Mouse (Mus musculus) liver, embryonic 14.5 days (tissue): ENCODE measurements around the gene Adamts6. TPM values are rescaled to one million over a fixed set of nuclear protein-coding genes. Genes with fewer than 3 reads are reported as not detected.

ENCODE experiments used
- ATAC-seq: fragments of 200-750 bp; cut with Nextera tagmentation; 2 replicates; pipeline ENCODE4 v1.8.0; 2017; ENCODE audit warnings: moderate number of reproducible peaks, mild to moderate bottlenecking, moderate library complexity; ENCODE audit not compliant: insufficient read depth
- DNase-seq, 3 experiments: peaks; one replicate each; pipeline ENCODE4 v3.0.0-alpha.2; 2012 to 2013; ENCODE audit warnings: low read depth in 3 of 3, low spot score in 3 of 3
- H3K27ac ChIP-seq: fragments of 300-500 bp; sonication (generic); 2 replicates; pipeline ENCODE4 v1.5.1; 2014; ENCODE audit warnings: moderate library complexity, mild to moderate bottlenecking, control low read depth, inconsistent platforms
- H3K27me3 ChIP-seq: fragments of 300-500 bp; sonication (generic); 2 replicates; pipeline ENCODE4 v1.6.1; 2014; ENCODE audit warnings: mild to moderate bottlenecking, low read length, moderate library complexity; ENCODE audit not compliant: control insufficient read depth, insufficient read depth
- H3K36me3 ChIP-seq: fragments of 300-500 bp; sonication (generic); replicated peaks from 2 replicates; pipeline ENCODE4 v1.6.1; 2014; ENCODE audit warnings: low read depth; ENCODE audit not compliant: control insufficient read depth, insufficient read depth
- H3K4me1 ChIP-seq, 2 experiments: fragments of 200-500 bp in 1 of 2; fragments of 300-500 bp in 1 of 2; sonication (generic) in 1 of 2; replicated peaks; 2 replicates each; pipeline ENCODE4 v1.6.1; 2012 to 2014; ENCODE audit warnings: antibody characterized with exemption in 1 of 2, inconsistent platforms in 1 of 2, low read length in 1 of 2; ENCODE audit not compliant: control insufficient read depth in 2 of 2, insufficient read depth in 2 of 2
- H3K4me2 ChIP-seq: fragments of 300-500 bp; sonication (generic); 2 replicates; pipeline ENCODE4 v1.6.1; 2014; ENCODE audit warnings: low read depth, mild to moderate bottlenecking, control low read depth, moderate library complexity
- H3K4me3 ChIP-seq, 2 experiments: fragments of 200-500 bp in 1 of 2; fragments of 300-500 bp in 1 of 2; sonication (generic) in 1 of 2; 2 replicates each; pipeline ENCODE4 v1.5.1; 2012 to 2014; ENCODE audit warnings: low read depth in 2 of 2, low read length in 2 of 2, mild to moderate bottlenecking in 2 of 2, control low read depth in 1 of 2, inconsistent platforms in 1 of 2, moderate library complexity in 1 of 2; ENCODE audit not compliant: insufficient read depth in 1 of 2
- H3K9ac ChIP-seq: fragments of 300-500 bp; sonication (generic); replicated peaks from 2 replicates; pipeline ENCODE4 v1.6.1; 2014; ENCODE audit warnings: mild to moderate bottlenecking, control low read depth, moderate library complexity
- H3K9me3 ChIP-seq: fragments of 300-500 bp; sonication (generic); 2 replicates; pipeline ENCODE4 v1.6.1; 2016; ENCODE audit warnings: low read length, mixed read lengths; ENCODE audit not compliant: control insufficient read depth
- CTCF ChIP-seq: IDR thresholded peaks from 2 replicates; pipeline ENCODE4 v1.5.1; 2016; ENCODE audit warnings: antibody characterized with exemption, low read depth, control low read depth
- EP300 ChIP-seq: IDR thresholded peaks from 2 replicates; pipeline ENCODE4 v1.6.1; 2016; ENCODE audit warnings: antibody characterized with exemption, low read depth
- WGBS: fragments of 180-500 bp; shearing (Covaris S2); extraction: QIAGEN DNeasy Blood & Tissue Kit; methylation state at CpG from one replicate; pipeline ENCODE4 v1.1.7; 2014; ENCODE audit not compliant: insufficient replicate concordance; 5-methylcytosine and 5-hydroxymethylcytosine counted together
- polyA plus RNA-seq, 2 experiments: library from polyadenylated mRNA; depleted of rRNA in 1 of 2; stranded (reverse) in 1 of 2; unstranded in 1 of 2; fragments of >200 nt; fragmentation: Nextera tagmentation in 1 of 2; extraction: Ambion mirVana in 1 of 2; gene quantifications; 2 replicates each; pipeline versions ENCODE4 v1.2.1 to v1.2.3; 2012 to 2014

Gene Adamts6
- polyA plus RNA-seq, 2 experiments: 0.08 to 0.35 TPM

- TF ChIP-seq EP300 (no peak), CTCF (no peak)
- H3K4me3 ChIP-seq: no peak overlapping the region
- no peak for DNase-seq
- H3K9ac ChIP-seq: no peak overlapping the region
- ATAC-seq: no peak
- no peaks in the 10 kb centered on the region for H3K9me3 ChIP-seq
- H3K4me2 ChIP-seq: no peak overlapping the region
- 50% methylated on average over 3 of the region's 3 CpGs for whole genome bisulfite sequencing
- H3K4me1 ChIP-seq: no peaks in the 10 kb centered on the region
- H3K27ac ChIP-seq: no peak overlapping the region
- no peaks in the 10 kb centered on the region for H3K36me3 ChIP-seq
- no peaks in the 10 kb centered on the region for H3K27me3 ChIP-seq
Observed at GRCm38 (mm10) chr13:104520461-104520860, 232.8 kb downstream of the Adamts6 start.

- no peak overlapping the region for H3K27ac ChIP-seq
- H3K9ac ChIP-seq: no peak overlapping the region
- H3K36me3 ChIP-seq: no peaks in the 10 kb centered on the region
- H3K4me2 ChIP-seq: no peak overlapping the region
- 64% methylated on average over 2 of the region's 2 CpGs for whole genome bisulfite sequencing
- no peak overlapping the region for H3K4me3 ChIP-seq
- H3K27me3 ChIP-seq: no peaks in the 10 kb centered on the region
- ATAC-seq (no peak), DNase-seq (no peak)
- no peaks in the 10 kb centered on the region for H3K9me3 ChIP-seq
- TF ChIP-seq CTCF (no peak), EP300 (no peak)
- H3K4me1 ChIP-seq: no peaks in the 10 kb centered on the region
Observed at GRCm38 (mm10) chr13:104521532-104521931, 233.9 kb downstream of the Adamts6 start.

GRCm38 (mm10) chr13:104525656-104526055 is 238.0 kb downstream of the Adamts6 start:
- no peaks in the 10 kb centered on the region for H3K9me3 ChIP-seq
- no peaks in the 10 kb centered on the region for H3K36me3 ChIP-seq
- H3K4me3 ChIP-seq: no peak overlapping the region
- WGBS: 66% methylated on average over 4 of the region's 4 CpGs
- H3K9ac ChIP-seq: no peak overlapping the region
- H3K27ac ChIP-seq: no peak overlapping the region
- no peaks in the 10 kb centered on the region for H3K27me3 ChIP-seq
- TF ChIP-seq EP300 (no peak), CTCF (no peak)
- H3K4me1 ChIP-seq: no peaks in the 10 kb centered on the region
- ATAC-seq: no peak
- no peak for DNase-seq
- no peak overlapping the region for H3K4me2 ChIP-seq

GRCm38 (mm10) chr13:104529238-104529637 is 241.6 kb downstream of the Adamts6 start:
- H3K36me3 ChIP-seq: no peaks in the 10 kb centered on the region
- H3K9me3 ChIP-seq: no peaks in the 10 kb centered on the region
- DNase-seq (no peak), ATAC-seq (no peak)
- H3K27me3 ChIP-seq: no peaks in the 10 kb centered on the region
- TF ChIP-seq EP300: no peak
- TF ChIP-seq CTCF: no peak
- H3K4me2 ChIP-seq: no peak overlapping the region
- no peak overlapping the region for H3K27ac ChIP-seq
- no peak overlapping the region for H3K9ac ChIP-seq
- no peaks in the 10 kb centered on the region for H3K4me1 ChIP-seq
- no peak overlapping the region for H3K4me3 ChIP-seq

- no peaks in the 10 kb centered on the region for H3K9me3 ChIP-seq
- 81% methylated on average over 8 of the region's 8 CpGs for WGBS
- H3K27ac ChIP-seq: no peak overlapping the region
- ATAC-seq (no peak), DNase-seq (no peak)
- H3K36me3 ChIP-seq: no peaks in the 10 kb centered on the region
- H3K9ac ChIP-seq: no peak overlapping the region
- H3K4me3 ChIP-seq: no peak overlapping the region
- H3K4me2 ChIP-seq: no peak overlapping the region
- TF ChIP-seq EP300: no peak
- no peak for TF ChIP-seq CTCF
- H3K4me1 ChIP-seq: no peaks in the 10 kb centered on the region
- H3K27me3 ChIP-seq: no peaks in the 10 kb centered on the region
Observed at GRCm38 (mm10) chr13:104531841-104532240, 244.2 kb downstream of the Adamts6 start.
